Mouse (Mus musculus): ENCODE data around the gene Gm17359.

DNA sequence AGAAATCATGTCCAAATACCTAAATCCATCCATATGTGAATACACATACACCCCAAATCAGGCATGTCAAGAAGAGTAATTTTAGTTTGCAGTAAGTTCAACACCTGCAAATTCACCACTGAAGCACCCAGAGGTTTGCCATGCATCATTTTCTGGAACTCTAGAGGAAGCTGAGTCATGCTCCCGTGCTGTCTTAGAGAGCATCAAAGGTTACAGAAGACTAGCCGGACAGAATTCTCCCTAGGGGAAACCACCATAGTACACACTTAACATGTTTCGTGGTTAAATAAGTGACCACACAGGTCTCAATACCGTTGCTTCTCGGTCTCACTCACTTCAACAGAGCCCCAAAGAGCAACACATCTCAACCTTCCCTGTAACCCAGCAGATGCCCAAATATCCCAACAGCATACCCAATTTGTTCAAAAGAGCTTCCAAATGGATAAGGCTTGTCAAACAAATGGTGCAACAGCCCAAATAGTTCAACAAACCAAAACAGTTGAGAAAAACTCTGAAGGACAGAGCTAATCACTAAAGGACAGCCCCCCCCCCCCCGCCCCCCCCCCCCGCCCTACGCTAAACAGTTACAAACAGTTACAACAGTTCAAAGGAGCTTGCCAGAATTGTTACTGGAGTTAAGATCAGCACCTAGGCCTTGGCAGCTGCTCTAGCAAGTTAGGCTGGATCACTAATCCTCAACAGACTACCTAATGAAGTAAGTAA is at the start of gene Gm17359:
- TF ChIP-seq POLR2A (IDR thresholded peaks at IDR 0.05; ENCODE audit: low read depth, low read length) (no peak), CTCF (conservative IDR thresholded peaks at IDR 0.05; ENCODE audit: insufficient read depth, insufficient read length, low read depth, low read length) (no peak)

Measured in kidney, adult 2 months (tissue).